Mouse (Mus musculus) G1E (cell line): ENCODE measurements around the gene Dhx32. TPM values are rescaled to one million over a fixed set of nuclear protein-coding genes. Genes with fewer than 3 reads are reported as not detected.

Experiments used
- ATAC-seq: 2 replicates; pipeline ENCODE4 v1.8.0; 2016; ENCODE audit warnings: mild to moderate bottlenecking; ENCODE audit not compliant: insufficient number of reproducible peaks, poor library complexity, low FRiP score, severe bottlenecking; ENCODE audit errors: extremely low read depth
- DNase-seq: peaks from one replicate; pipeline ENCODE4 v3.0.0; 2012; ENCODE audit warnings: low spot score
- H3K27me3 ChIP-seq: 2 replicates; pipeline ENCODE4 v1.6.1; 2012; ENCODE audit warnings: mild to moderate bottlenecking, low read length, inconsistent platforms; ENCODE audit not compliant: insufficient read depth
- H3K36me3 ChIP-seq: replicated peaks from 2 replicates; pipeline ENCODE3; 2012; ENCODE audit warnings: mild to moderate bottlenecking, inconsistent platforms
- H3K4me1 ChIP-seq: 2 replicates; pipeline ENCODE4 v1.6.1; 2012; ENCODE audit warnings: low read depth, low read length, inconsistent platforms, mixed read lengths; ENCODE audit not compliant: insufficient read depth
- H3K4me3 ChIP-seq: 2 replicates; pipeline ENCODE4 v1.5.1; 2012; ENCODE audit warnings: low read depth, mild to moderate bottlenecking, inconsistent platforms, low read length, moderate library complexity, mixed read lengths
- H3K9me3 ChIP-seq: replicated peaks from 2 replicates; pipeline ENCODE4 v1.6.1; 2012; ENCODE audit warnings: inconsistent platforms
- CTCF ChIP-seq: IDR thresholded peaks from 2 replicates; pipeline ENCODE4 v1.5.1; 2012; ENCODE audit warnings: low read depth, low read length, inconsistent platforms, mixed read lengths
- GATA1 ChIP-seq: IDR thresholded peaks from 2 replicates; pipeline ENCODE4 v1.6.1; 2012; ENCODE audit warnings: borderline replicate concordance, low read length, inconsistent platforms, mixed read lengths
- GATA2 ChIP-seq: IDR thresholded peaks from 2 replicates; pipeline ENCODE4 v1.6.1; 2012; ENCODE audit warnings: low read depth, low read length, inconsistent platforms, borderline replicate concordance
- POLR2AphosphoS5 ChIP-seq: IDR thresholded peaks from 2 replicates; pipeline ENCODE4 v1.6.1; 2012; ENCODE audit warnings: low read depth, low read length, inconsistent platforms; ENCODE audit not compliant: insufficient replicate concordance
- TAL1 ChIP-seq: conservative IDR thresholded peaks from 2 replicates; pipeline ENCODE4 v1.6.1; 2012; ENCODE audit warnings: low read depth, low read length, inconsistent platforms, mixed read lengths
- polyA plus RNA-seq: library from polyadenylated mRNA; stranded (reverse); fragments of >175 nt; gene quantifications from 2 replicates; pipeline ENCODE4 v1.2.3, GENCODE M21; 2012
- total RNA-seq, 2 experiments: library from RNA; stranded (forward) in 1 of 2; stranded (reverse) in 1 of 2; fragments of 200-1000 nt in 1 of 2; fragments of >200 nt in 1 of 2; fragmentation: Nextera tagmentation in 1 of 2; gene quantifications; 2 replicates each; pipeline ENCODE4 v1.2.3; 2014 to 2017

Dhx32 gene
- total and polyA plus RNA-seq, 3 experiments = 12.8 to 22.8 (median 16.4) TPM

- no peak for ATAC-seq
- peaks cover 26% of the 10 kb centered on the region for H3K9me3 ChIP-seq
Measured at GRCm38 (mm10) chr7:133683626-133684025, 98.9 kb downstream of the Dhx32 start.

GRCm38 (mm10) chr7:133679961-133680360 lies 102.6 kb downstream of the Dhx32 start, which contains the start of gene Mmp21:
Mmp21 (minus strand) TSS chr7:133680061.
- ATAC-seq (no peak), DNase-seq (no peak)
- Histone ChIP-seq H3K9me3 (peaks cover 4% of the 10 kb centered on the region), H3K27me3 (peaks cover 9% of the 10 kb centered on the region; the same call in 1 of the 2 replicates), H3K36me3 (peaks cover 32% of the 10 kb centered on the region), H3K4me3 (no peak within 1 kb of the TSS), H3K4me1 (peaks cover 3% of the 10 kb centered on the region; the same call in 1 of the 2 replicates)
- no peak for TF ChIP-seq CTCF
- no peak for TF ChIP-seq GATA1
- TF ChIP-seq TAL1 = no peak
- no peak for TF ChIP-seq GATA2
- TF ChIP-seq POLR2AphosphoS5 = no peak

More at GRCm38 (mm10) chr7:133683626-133684025, 98.9 kb downstream of the Dhx32 start:
- Histone ChIP-seq H3K4me3 (no peak overlapping the region), H3K36me3 (peaks cover 33% of the 10 kb centered on the region), H3K27me3 (peaks cover 9% of the 10 kb centered on the region; the same call in 1 of the 2 replicates), H3K4me1 (peaks cover 3% of the 10 kb centered on the region)
- DNase-seq = no peak
- TF ChIP-seq POLR2AphosphoS5 (no peak), TAL1 (no peak)

- H3K27me3 ChIP-seq = peaks cover 9% of the 10 kb centered on the region; the same call in 1 of the 2 replicates
- H3K36me3 ChIP-seq = peaks cover 31% of the 10 kb centered on the region
- no peaks in the 10 kb centered on the region; the same call in 1 of the 2 replicates for H3K4me1 ChIP-seq
- TF ChIP-seq TAL1 (no peak), GATA1 (no peak), POLR2AphosphoS5 (no peak), GATA2 (no peak), CTCF (no peak)
- DNase-seq (no peak), ATAC-seq (no peak)
- no peak overlapping the region for H3K4me3 ChIP-seq
- peaks cover 3% of the 10 kb centered on the region; the same call in 1 of the 2 replicates for H3K9me3 ChIP-seq
Measured at GRCm38 (mm10) chr7:133679439-133679838, 103.1 kb downstream of the Dhx32 start.

- DNase-seq (no peak), ATAC-seq (no peak)
- Histone ChIP-seq H3K4me1 (no peaks in the 10 kb centered on the region), H3K36me3 (peaks cover 34% of the 10 kb centered on the region), H3K9me3 (no peaks in the 10 kb centered on the region), H3K27me3 (peaks cover 9% of the 10 kb centered on the region; the same call in 1 of the 2 replicates), H3K4me3 (no peak overlapping the region)
- no peak for TF ChIP-seq GATA2
- TF ChIP-seq POLR2AphosphoS5 = no peak
- no peak for TF ChIP-seq TAL1
- TF ChIP-seq CTCF = no peak
- no peak for TF ChIP-seq GATA1
Measured at GRCm38 (mm10) chr7:133678716-133679115, 103.8 kb downstream of the Dhx32 start.

GRCm38 (mm10) chr7:133676002-133676401 lies 106.5 kb downstream of the Dhx32 start:
- no peak for TF ChIP-seq TAL1
- TF ChIP-seq POLR2AphosphoS5 = no peak
- TF ChIP-seq CTCF = no peak
- TF ChIP-seq GATA1 = no peak
- TF ChIP-seq GATA2 = no peak
- peaks cover 61% of the 10 kb centered on the region for H3K36me3 ChIP-seq
- DNase-seq = no peak

More at GRCm38 (mm10) chr7:133676002-133676401, 106.5 kb downstream of the Dhx32 start:
- H3K4me1 ChIP-seq = no peaks in the 10 kb centered on the region; the same call in 1 of the 2 replicates
- peaks cover 5% of the 10 kb centered on the region; the same call in 1 of the 2 replicates for H3K27me3 ChIP-seq
- ATAC-seq = 0 out of 2 replicates have a peak, but pooled peaks have one; percentile 34
- no peaks in the 10 kb centered on the region for H3K9me3 ChIP-seq
- H3K4me3 ChIP-seq = no peak overlapping the region

Other genes starting within 250 kb of the Dhx32 start
- not detected in 2 replicates for gene Tex36, start 180.6 kb downstream of the Dhx32 start, total RNA-seq (2014; fragmentation: Nextera tagmentation)
- gene Tex36, start 180.6 kb downstream of the Dhx32 start, total RNA-seq (2017) = not detected in 2 replicates
- gene Tex36, start 180.6 kb downstream of the Dhx32 start, polyA plus RNA-seq = not detected in 2 replicates
- gene Edrf1, start 145.2 kb downstream of the Dhx32 start, total RNA-seq (2014; fragmentation: Nextera tagmentation) = 21.5 and 61.4 TPM in 2 replicates
- 31.1 and 36.3 TPM in 2 replicates for gene Edrf1, start 145.2 kb downstream of the Dhx32 start, total RNA-seq (2017)
- gene Edrf1, start 145.2 kb downstream of the Dhx32 start, polyA plus RNA-seq = 5.5 and 6.2 TPM in 2 replicates
- gene Mmp21, start 102.7 kb downstream of the Dhx32 start, total RNA-seq (2014; fragmentation: Nextera tagmentation) = not detected in 2 replicates
- gene Mmp21, start 102.7 kb downstream of the Dhx32 start, total RNA-seq (2017) = not detected in 2 replicates
- gene Mmp21, start 102.7 kb downstream of the Dhx32 start, polyA plus RNA-seq = not detected in 2 replicates
- 60.0 and 61.6 TPM in 2 replicates for gene Bccip, start 73.4 kb downstream of the Dhx32 start, total RNA-seq (2014; fragmentation: Nextera tagmentation)
- gene Bccip, start 73.4 kb downstream of the Dhx32 start, total RNA-seq (2017) = 92.2 and 103 TPM in 2 replicates
- gene Bccip, start 73.4 kb downstream of the Dhx32 start, polyA plus RNA-seq = 117 and 130 TPM in 2 replicates
- 18.3 and 33.8 TPM in 2 replicates for gene Uros, start 72.7 kb downstream of the Dhx32 start, total RNA-seq (2014; fragmentation: Nextera tagmentation)
- 25.7 and 26.7 TPM in 2 replicates for gene Uros, start 72.7 kb downstream of the Dhx32 start, total RNA-seq (2017)
- 1.8 and 2.9 TPM in 2 replicates for gene Uros, start 72.7 kb downstream of the Dhx32 start, polyA plus RNA-seq
- not detected in 2 replicates for gene Fank1, start 5.9 kb downstream of the Dhx32 start, total RNA-seq (2014; fragmentation: Nextera tagmentation)
- gene Fank1, start 5.9 kb downstream of the Dhx32 start, total RNA-seq (2017) = 0.12 TPM in 1 of 2 replicates, not detected in the other
- gene Fank1, start 5.9 kb downstream of the Dhx32 start, polyA plus RNA-seq = not detected in 2 replicates